Mouse (Mus musculus) heart, adult 2 months (tissue): ENCODE data around the gene Cpt1a. TPM values are rescaled to one million over a fixed set of nuclear protein-coding genes. Genes with fewer than 3 reads are reported as not detected.
A peak's percentile ranks its signal among the peaks of the same experiment; 100 is the strongest.

Experiments
- DNase-seq, 2 experiments: peaks; one replicate each; pipeline ENCODE4 v3.0.0; 2021
- H3K27ac ChIP-seq: fragments of 200-600 bp; 2 replicates; pipeline ENCODE4 v1.8.1; 2022
- H3K27me3 ChIP-seq: fragments of 200-500 bp; 2 replicates; pipeline ENCODE4 v1.6.1; 2012; ENCODE audit warnings: mild to moderate bottlenecking, low read length, inconsistent platforms, mixed read lengths; ENCODE audit not compliant: control insufficient read depth, insufficient read depth
- H3K36me3 ChIP-seq: fragments of 200-500 bp; 2 replicates; pipeline ENCODE4 v1.6.1; 2012; ENCODE audit warnings: low read length, inconsistent platforms; ENCODE audit not compliant: control insufficient read depth, insufficient read depth
- H3K4me1 ChIP-seq: fragments of 200-500 bp; 2 replicates; pipeline ENCODE4 v1.6.1; 2011; ENCODE audit warnings: low read length; ENCODE audit not compliant: control insufficient read depth, insufficient read depth
- H3K4me3 ChIP-seq: fragments of 200-600 bp; 2 replicates; pipeline ENCODE4 v1.8.1; 2022
- H3K79me2 ChIP-seq: fragments of 200-500 bp; replicated peaks from 2 replicates; pipeline ENCODE4 v1.6.1; 2012; ENCODE audit warnings: mild to moderate bottlenecking, inconsistent platforms, low read length, moderate library complexity, mixed read lengths; ENCODE audit not compliant: control insufficient read depth, insufficient read depth
- H3K9ac ChIP-seq: fragments of 200-500 bp; 2 replicates; pipeline ENCODE4 v1.6.1; 2012; ENCODE audit warnings: low read depth, mild to moderate bottlenecking, control low read depth, inconsistent platforms, low read length, mixed read lengths
- CTCF ChIP-seq: fragments of 200-600 bp; IDR thresholded peaks from 2 replicates; pipeline ENCODE4 v1.8.1; 2022; ENCODE audit warnings: antibody characterized with exemption, mild to moderate bottlenecking, moderate library complexity
- EP300 ChIP-seq: fragments of 200-500 bp; IDR thresholded peaks from 2 replicates; pipeline ENCODE4 v1.6.1; 2011; ENCODE audit warnings: low read depth, low read length, control low read depth; ENCODE audit not compliant: insufficient read depth
- POLR2A ChIP-seq: fragments of 200-500 bp; IDR thresholded peaks from 2 replicates; pipeline ENCODE4 v1.6.1; 2011; ENCODE audit warnings: mild to moderate bottlenecking, low read depth, low read length, control low read depth; ENCODE audit not compliant: insufficient read depth
- WGBS: fragments of 180-500 bp; shearing (Covaris S2); methylation state at CpG from one replicate; pipeline ENCODE4 v1.1.7; 2018; 5-methylcytosine and 5-hydroxymethylcytosine counted together
- intact Hi-C: fragments of 180-260 bp; cut with DNase I; formaldehyde crosslinking; loops from one replicate; pipeline ENCODE4 v1.15.1; 2025
- polyA plus RNA-seq: library from polyadenylated mRNA; depleted of rRNA; stranded (reverse); fragments of >200 nt; gene quantifications from 2 replicates; pipeline ENCODE4 v1.2.3, GENCODE M21; 2012
- total RNA-seq, 2 experiments: library from RNA; stranded (reverse); gene quantifications; 2 replicates each; pipeline ENCODE4 v1.2.3; 2021

Gene Cpt1a
- total and polyA plus RNA-seq, 3 experiments = 42.9 to 54.7 (median 44.0) TPM

DNA sequence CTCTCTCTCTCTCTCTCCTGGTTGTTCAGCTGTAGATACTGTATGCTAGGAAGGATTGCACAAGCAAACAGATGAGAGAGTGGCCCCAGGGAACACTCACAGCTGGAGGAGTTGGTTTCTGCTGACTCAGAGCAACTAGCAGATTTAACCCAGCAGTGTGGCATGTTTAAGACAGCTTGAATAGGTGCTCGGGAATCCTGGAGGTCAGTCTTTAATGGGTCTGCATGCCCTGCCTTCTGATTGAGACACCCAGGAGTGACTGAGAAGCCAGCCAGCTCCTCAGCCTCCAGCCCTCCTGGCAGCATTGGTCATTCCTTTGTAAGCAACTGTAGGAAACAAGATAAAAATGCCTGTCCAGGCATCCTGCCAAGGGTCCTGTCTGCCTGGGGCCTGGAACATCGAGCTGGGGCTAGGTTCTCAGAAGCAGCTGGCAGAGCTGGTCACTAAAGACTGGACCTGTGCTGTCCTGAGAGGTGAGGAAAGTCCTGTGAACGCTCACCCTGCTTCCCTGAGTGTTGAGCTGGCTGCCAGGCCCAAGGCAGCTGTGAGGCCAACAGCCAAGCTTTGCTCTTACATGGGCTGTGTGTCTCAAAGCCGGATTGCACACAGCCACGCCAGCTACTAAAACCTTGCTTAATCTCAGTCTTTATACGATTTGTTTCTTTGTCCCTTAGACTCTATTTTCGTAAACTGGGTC, 31.4 kb downstream of the Cpt1a start:
- 17% methylated on average over 7 of the region's 7 CpGs for WGBS
- Histone ChIP-seq H3K79me2 (no peaks in the 10 kb centered on the region), H3K4me1 (peaks cover 10% of the 10 kb centered on the region), H3K27me3 (no peaks in the 10 kb centered on the region), H3K4me3 (no peak overlapping the region), H3K27ac (peak overlapping the region; percentile 68), H3K36me3 (peaks cover 3% of the 10 kb centered on the region), H3K9ac (no peak overlapping the region)
- intact Hi-C loops = loop anchor here (2.0 kb wide), 2 partner anchors 29 to 61 kb away; no protein-coding TSS in a partner anchor
- TF ChIP-seq EP300 = peak; percentile 90
- no peak for TF ChIP-seq CTCF
- peak; percentile 78 to 88 for DNase-seq

DNA sequence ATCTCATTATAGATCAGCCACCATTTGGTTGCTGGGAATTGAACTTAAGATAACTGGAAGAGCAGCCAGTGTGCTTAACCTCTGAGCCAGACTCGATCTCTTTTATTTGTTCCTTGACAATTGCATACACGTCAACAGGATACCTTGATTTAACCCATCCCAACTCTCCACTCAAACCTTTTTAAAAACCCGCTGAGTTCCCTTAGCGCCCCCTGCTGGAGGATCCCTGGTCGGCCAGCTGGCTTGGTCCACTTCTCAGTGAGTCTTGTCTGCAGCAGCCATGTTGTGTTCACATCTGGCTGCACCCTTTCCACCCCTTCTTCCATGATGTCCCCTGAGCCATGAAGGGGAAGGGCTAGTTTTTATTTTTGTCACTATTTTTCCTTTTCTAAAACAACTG, 33.0 kb downstream of the Cpt1a start:
- Histone ChIP-seq H3K79me2 (no peaks in the 10 kb centered on the region), H3K27ac (no peak overlapping the region), H3K4me3 (no peak overlapping the region), H3K9ac (no peak overlapping the region), H3K4me1 (peaks cover 10% of the 10 kb centered on the region), H3K36me3 (peaks cover 3% of the 10 kb centered on the region), H3K27me3 (no peaks in the 10 kb centered on the region)
- 72% methylated on average over 5 of the region's 5 CpGs for WGBS
- DNase-seq = no peak
- intact Hi-C loops = loop anchor here (2.0 kb wide), 2 partner anchors 30 to 62 kb away; no protein-coding TSS in a partner anchor
- no peak for TF ChIP-seq POLR2A
- peak; percentile 74 for TF ChIP-seq CTCF

DNA sequence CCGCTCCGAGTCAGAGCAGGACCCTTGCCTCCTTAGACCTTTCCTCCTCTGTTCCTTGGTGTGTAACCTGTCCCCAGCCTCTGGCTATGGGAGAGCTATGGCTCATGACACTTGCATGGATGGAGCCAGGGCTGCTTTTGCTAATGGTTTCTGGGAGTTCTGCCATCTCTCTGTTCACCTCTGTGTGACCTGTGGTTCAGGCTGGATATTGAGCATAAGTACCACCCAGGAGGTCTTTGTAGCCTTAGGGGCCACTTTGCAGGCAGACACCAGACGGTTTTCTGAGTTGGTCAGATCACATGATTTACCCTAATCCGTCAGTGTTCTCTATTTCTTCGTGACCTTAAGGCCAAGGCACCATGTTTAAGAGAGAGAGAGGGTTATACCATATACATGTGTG, 34.4 kb downstream of the Cpt1a start:
- H3K9ac ChIP-seq = no peak overlapping the region
- no peak for DNase-seq
- TF ChIP-seq EP300 = no peak
- no peak for TF ChIP-seq CTCF
- TF ChIP-seq POLR2A = no peak
- H3K79me2 ChIP-seq = no peaks in the 10 kb centered on the region
- no peaks in the 10 kb centered on the region for H3K27me3 ChIP-seq
- no peak overlapping the region for H3K27ac ChIP-seq
- peaks cover 3% of the 10 kb centered on the region for H3K36me3 ChIP-seq
- H3K4me3 ChIP-seq = no peak overlapping the region
- WGBS = 88% methylated on average over 5 of the region's 5 CpGs
- H3K4me1 ChIP-seq = peaks cover 12% of the 10 kb centered on the region
- intact Hi-C loops = no loop called here

DNA sequence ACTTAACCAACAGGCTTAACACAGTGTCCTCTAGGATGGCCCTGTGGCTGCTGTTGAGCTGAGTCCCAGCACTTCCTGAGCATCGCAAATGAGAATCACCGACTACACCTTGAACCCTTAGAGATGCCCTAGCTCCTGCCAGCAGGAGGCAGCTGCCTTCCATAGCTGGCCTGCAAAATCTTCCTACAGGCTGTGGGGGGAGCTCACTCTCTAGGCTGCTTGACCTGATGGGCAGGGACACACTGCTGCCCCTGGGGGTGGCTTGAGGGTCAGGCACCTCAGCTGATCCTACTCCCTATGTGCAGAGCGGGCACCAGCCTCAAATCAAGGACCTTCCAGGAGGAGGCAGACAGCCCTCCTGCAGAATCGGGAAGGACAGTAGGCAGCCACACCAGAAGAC, 35.5 kb downstream of the Cpt1a start:
- no peaks in the 10 kb centered on the region for H3K79me2 ChIP-seq
- peaks cover 10% of the 10 kb centered on the region for H3K4me1 ChIP-seq
- WGBS = 79% methylated on average over 4 of the region's 4 CpGs
- no peak overlapping the region for H3K4me3 ChIP-seq
- peaks cover 2% of the 10 kb centered on the region for H3K36me3 ChIP-seq
- DNase-seq = no peak
- intact Hi-C loops = no loop called here
- no peak overlapping the region for H3K27ac ChIP-seq
- TF ChIP-seq POLR2A (no peak), CTCF (peak; percentile 25), EP300 (no peak)
- H3K9ac ChIP-seq = no peak overlapping the region
- H3K27me3 ChIP-seq = no peaks in the 10 kb centered on the region

DNA sequence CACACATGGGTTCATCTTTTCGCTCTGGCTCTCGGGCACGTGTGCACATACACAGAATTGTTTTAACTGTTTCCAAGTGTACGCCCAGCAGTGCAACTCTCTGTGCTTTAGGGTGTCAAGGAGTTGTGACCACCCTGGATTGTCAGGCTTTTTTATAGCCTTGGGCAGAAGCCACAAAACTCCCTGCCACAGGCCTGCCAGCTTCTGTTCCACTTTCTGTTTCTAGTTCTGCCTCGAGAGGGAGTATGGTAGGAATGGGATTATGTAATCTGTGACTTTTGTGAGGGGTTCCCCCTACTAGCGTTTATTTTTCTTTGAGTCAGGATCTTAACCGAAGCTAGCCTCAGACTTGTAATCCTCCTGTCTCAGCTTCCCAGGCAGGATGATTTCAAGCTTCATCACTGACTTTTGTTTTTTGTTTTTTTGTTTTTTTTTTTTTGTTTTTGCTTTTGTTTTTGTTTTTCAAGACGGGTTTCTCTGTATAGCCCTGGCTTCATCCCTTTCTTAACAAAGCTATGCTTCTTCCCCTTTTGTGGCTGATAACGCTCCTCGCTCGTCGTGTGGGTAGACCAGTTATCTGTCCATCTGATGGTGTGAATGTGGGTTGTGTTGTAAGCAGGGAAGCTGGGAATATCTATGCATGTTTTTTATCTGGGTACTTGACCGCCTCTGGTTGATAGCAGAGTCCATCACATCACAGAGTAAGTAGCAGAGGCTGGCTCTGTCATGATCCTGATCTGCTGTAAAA, 37.9 kb downstream of the Cpt1a start:
- DNase-seq = no peak
- intact Hi-C loops = no loop called here
- 64% methylated on average over 13 of the region's 13 CpGs for WGBS

DNA sequence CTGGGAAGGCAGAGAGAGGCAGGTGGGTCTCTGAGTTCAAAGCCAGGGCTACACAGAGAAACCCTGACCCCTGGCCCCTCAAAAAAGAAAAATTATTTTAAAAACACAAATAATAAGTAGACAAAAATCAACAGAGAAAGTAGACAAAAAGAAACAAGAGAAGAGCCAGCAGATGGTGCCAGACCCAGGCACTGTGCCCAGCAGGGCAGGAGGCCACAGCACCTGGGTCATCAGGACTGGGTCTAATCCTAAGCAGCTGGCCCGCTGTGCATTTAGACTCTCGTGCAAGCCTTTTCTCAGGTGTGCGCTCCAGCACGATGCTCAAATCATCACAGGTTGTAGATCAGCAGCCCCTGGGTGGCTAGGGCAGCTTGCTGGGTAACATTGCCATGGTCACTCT, 41.4 kb downstream of the Cpt1a start:
- Histone ChIP-seq H3K36me3 (no peaks in the 10 kb centered on the region), H3K9ac (no peak overlapping the region), H3K27ac (no peak overlapping the region), H3K27me3 (no peaks in the 10 kb centered on the region), H3K4me1 (peaks cover 2% of the 10 kb centered on the region), H3K4me3 (no peak overlapping the region), H3K79me2 (no peaks in the 10 kb centered on the region)
- WGBS = 83% methylated on average over 4 of the region's 4 CpGs
- intact Hi-C loops = no loop called here
- DNase-seq = no peak
- TF ChIP-seq CTCF = no peak
- no peak for TF ChIP-seq EP300
- no peak for TF ChIP-seq POLR2A

More for the DNA sequence above, 37.9 kb downstream of the Cpt1a start:
- Histone ChIP-seq H3K4me1 (peaks cover 2% of the 10 kb centered on the region), H3K4me3 (no peak overlapping the region), H3K9ac (no peak overlapping the region), H3K79me2 (no peaks in the 10 kb centered on the region), H3K27ac (no peak overlapping the region), H3K36me3 (no peaks in the 10 kb centered on the region), H3K27me3 (no peaks in the 10 kb centered on the region)
- no peak for TF ChIP-seq POLR2A
- peak; percentile 38 for TF ChIP-seq CTCF
